Mouse (Mus musculus) ES-Bruce4 (cell line): ENCODE results near the gene Ptchd3.

Source experiments
- CTCF ChIP-seq: IDR thresholded peaks from one replicate; pipeline ENCODE4 v1.8.1; 2011; ENCODE audit warnings: low read depth, low read length
- EP300 ChIP-seq: IDR thresholded peaks from 2 replicates; pipeline ENCODE4 v1.6.1; 2011; ENCODE audit warnings: low read depth, low read length; ENCODE audit not compliant: insufficient read depth

DNA sequence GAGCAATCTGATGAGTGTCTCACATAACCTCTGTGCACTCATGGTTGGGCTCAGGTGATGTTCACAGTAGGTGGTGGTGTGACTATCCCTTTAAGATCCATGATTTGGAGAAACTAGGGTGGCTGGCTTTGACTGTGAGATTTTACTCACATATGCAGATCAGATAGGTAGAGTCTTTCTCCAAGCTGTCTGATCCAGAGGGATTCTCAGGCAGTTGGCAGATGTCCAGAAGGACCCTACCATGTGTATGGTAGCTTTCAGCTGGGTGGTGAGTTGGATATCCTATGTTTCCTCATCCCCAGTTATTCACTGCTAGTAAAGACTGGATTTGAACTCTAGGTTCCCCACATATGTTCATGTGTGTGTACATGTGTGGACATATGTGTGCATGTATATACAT lies 42.6 kb upstream of the Ptchd3 start:
- TF ChIP-seq EP300 = no peak
- no peak for TF ChIP-seq CTCF
